Mouse (Mus musculus): ENCODE results near the gene Cltc. TPM values are rescaled to one million over a fixed set of nuclear protein-coding genes. Genes with fewer than 3 reads are reported as not detected.

Gene Cltc
- polyA plus RNA-seq, 1 experiment from 2014 or later: 149 TPM

DNA sequence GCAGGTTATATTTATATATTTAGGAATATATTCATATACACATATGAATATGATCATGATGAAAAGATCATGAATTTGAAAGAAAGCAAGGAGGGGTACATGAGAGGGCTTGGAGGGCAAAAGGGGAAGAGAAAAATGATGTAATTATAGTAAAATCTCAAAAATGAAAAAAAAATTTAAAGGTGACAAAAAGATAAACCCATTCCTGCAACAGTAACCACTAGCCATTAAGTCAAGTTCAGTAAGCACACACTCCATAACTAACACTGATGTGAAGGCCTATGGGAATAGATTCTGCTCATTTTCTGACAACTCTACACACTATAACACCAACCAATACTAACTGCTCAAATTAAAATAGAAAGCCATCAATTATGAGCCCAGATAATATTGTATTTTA lies 31.8 kb downstream of the Cltc start:
- no peaks in the 10 kb centered on the region for H3K27me3 ChIP-seq (replicated peaks; ENCODE audit: control insufficient read depth, insufficient read depth, low read length)
- no peak for ATAC-seq
- H3K36me3 ChIP-seq (ENCODE audit: control insufficient read depth, insufficient read depth): peaks cover 26% of the 10 kb centered on the region
- H3K4me1 ChIP-seq (replicated peaks; ENCODE audit: control insufficient read depth, insufficient read depth, low read length): no peaks in the 10 kb centered on the region
- no peak overlapping the region for H3K4me3 ChIP-seq (replicated peaks; ENCODE audit: low read length)
- H3K27ac ChIP-seq (ENCODE audit: low read length): no peak overlapping the region
- no peak overlapping the region for H3K4me2 ChIP-seq (ENCODE audit: low read length)
- no peak overlapping the region for H3K9ac ChIP-seq (replicated peaks; ENCODE audit: low read depth, low read length)
- no peaks in the 10 kb centered on the region for H3K9me3 ChIP-seq (ENCODE audit: control insufficient read depth, low read length)

DNA sequence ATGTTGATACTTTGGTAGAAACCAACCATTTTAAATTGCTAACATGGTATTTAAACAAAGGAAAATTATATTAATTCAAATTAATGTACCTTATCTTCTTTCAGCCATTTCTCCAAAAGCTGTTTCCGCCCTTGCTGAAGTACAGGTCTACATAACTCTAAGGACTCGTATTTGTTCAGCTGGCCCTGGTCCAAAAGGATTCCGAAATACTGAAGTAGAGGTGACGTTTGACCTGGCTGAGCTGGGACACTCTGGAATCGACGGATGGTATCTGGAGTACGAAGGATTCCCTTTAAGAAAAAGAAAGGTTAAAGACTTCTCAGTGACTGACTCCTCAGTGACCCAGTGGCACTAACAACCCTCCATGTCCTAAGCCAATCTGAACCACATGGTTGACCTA lies 32.4 kb downstream of the Cltc start:
- peaks cover 26% of the 10 kb centered on the region for H3K36me3 ChIP-seq (ENCODE audit: control insufficient read depth, insufficient read depth)
- H3K9me3 ChIP-seq (ENCODE audit: control insufficient read depth, low read length): no peaks in the 10 kb centered on the region
- H3K4me1 ChIP-seq (replicated peaks; ENCODE audit: control insufficient read depth, insufficient read depth, low read length): no peaks in the 10 kb centered on the region
- H3K4me3 ChIP-seq (replicated peaks; ENCODE audit: low read length): no peak overlapping the region
- no peak overlapping the region for H3K4me2 ChIP-seq (ENCODE audit: low read length)
- H3K27ac ChIP-seq (ENCODE audit: low read length): no peak overlapping the region
- no peak for ATAC-seq
- H3K9ac ChIP-seq (replicated peaks; ENCODE audit: low read depth, low read length): no peak overlapping the region
- 94% methylated on average over 7 of the region's 7 CpGs for WGBS
- H3K27me3 ChIP-seq (replicated peaks; ENCODE audit: control insufficient read depth, insufficient read depth, low read length): no peaks in the 10 kb centered on the region

DNA sequence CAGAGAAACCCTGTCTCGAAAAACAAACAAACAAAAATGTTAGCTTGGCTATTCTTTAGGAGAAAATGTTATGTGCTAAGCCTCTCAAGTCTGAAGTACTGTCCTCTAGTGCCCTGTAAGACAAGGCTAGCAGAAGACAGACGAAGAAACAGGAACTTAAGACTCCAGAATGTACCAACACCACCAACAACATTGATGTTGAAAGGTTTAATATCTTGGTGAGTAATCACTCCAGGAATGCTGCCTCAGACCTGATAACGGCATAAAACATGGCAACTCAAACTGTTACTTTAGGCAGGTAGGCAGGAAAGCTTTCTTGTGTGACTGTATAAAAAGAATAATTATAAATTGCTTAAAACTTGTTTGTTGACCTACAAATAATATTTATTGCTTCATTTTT lies 33.4 kb downstream of the Cltc start:
- no peaks in the 10 kb centered on the region for H3K9me3 ChIP-seq (ENCODE audit: control insufficient read depth, low read length)
- H3K9ac ChIP-seq (replicated peaks; ENCODE audit: low read depth, low read length): no peak overlapping the region
- no peak overlapping the region for H3K27ac ChIP-seq (ENCODE audit: low read length)
- 96% methylated on average over 3 of the region's 3 CpGs for WGBS
- H3K36me3 ChIP-seq (ENCODE audit: control insufficient read depth, insufficient read depth): peaks cover 35% of the 10 kb centered on the region
- H3K27me3 ChIP-seq (replicated peaks; ENCODE audit: control insufficient read depth, insufficient read depth, low read length): no peaks in the 10 kb centered on the region
- no peak for ATAC-seq
- H3K4me1 ChIP-seq (replicated peaks; ENCODE audit: control insufficient read depth, insufficient read depth, low read length): no peaks in the 10 kb centered on the region
- H3K4me2 ChIP-seq (ENCODE audit: low read length): no peak overlapping the region
- no peak overlapping the region for H3K4me3 ChIP-seq (replicated peaks; ENCODE audit: low read length)

DNA sequence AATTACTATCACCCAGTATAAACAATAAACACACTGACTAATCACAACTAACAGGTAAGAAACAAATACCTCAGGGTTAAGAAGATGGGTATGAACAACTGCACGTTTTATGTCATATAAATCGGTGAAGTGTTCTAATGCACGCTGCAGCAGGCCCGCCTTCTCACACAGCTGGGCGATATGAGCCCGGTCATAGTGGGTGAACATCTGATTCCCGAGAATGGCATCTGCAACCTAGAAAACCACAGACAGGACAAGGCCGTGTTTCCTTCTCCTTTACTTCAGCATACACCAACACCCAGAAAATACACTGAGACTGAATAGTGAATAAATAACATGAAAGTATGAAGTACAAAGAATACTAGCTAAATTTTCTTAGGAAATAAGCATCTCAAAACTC lies 38.0 kb downstream of the Cltc start:
- Histone ChIP-seq H3K27ac (ENCODE audit: low read length) (no peak overlapping the region), H3K4me2 (ENCODE audit: low read length) (no peak overlapping the region), H3K9ac (replicated peaks; ENCODE audit: low read depth, low read length) (no peak overlapping the region), H3K4me3 (replicated peaks; ENCODE audit: low read length) (no peak overlapping the region), H3K36me3 (ENCODE audit: control insufficient read depth, insufficient read depth) (peaks cover 31% of the 10 kb centered on the region), H3K27me3 (replicated peaks; ENCODE audit: control insufficient read depth, insufficient read depth, low read length) (no peaks in the 10 kb centered on the region), H3K9me3 (ENCODE audit: control insufficient read depth, low read length) (no peaks in the 10 kb centered on the region), H3K4me1 (replicated peaks; ENCODE audit: control insufficient read depth, insufficient read depth, low read length) (no peaks in the 10 kb centered on the region)
- ATAC-seq: no peak
- WGBS: 91% methylated on average over 8 of the region's 8 CpGs

DNA sequence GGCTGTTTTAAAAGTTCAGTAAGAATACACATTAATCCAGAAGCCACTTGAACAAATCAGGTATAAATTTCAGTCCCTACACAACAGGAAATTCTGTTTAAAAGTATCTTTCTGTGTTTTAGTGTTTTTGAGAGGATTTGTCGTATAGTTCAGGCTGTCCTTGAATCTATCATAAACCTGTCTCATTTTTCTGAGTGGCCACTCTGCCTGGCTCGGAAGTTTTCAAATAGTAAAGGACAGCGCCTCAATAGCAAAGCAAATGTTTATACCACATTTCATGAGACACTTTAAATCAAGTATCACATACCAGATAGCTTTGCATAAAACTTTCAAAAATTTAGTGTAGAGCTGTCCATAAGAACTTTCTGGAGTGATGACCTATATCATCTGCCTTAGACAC lies 39.0 kb downstream of the Cltc start:
- 95% methylated on average over 3 of the region's 3 CpGs for WGBS

DNA sequence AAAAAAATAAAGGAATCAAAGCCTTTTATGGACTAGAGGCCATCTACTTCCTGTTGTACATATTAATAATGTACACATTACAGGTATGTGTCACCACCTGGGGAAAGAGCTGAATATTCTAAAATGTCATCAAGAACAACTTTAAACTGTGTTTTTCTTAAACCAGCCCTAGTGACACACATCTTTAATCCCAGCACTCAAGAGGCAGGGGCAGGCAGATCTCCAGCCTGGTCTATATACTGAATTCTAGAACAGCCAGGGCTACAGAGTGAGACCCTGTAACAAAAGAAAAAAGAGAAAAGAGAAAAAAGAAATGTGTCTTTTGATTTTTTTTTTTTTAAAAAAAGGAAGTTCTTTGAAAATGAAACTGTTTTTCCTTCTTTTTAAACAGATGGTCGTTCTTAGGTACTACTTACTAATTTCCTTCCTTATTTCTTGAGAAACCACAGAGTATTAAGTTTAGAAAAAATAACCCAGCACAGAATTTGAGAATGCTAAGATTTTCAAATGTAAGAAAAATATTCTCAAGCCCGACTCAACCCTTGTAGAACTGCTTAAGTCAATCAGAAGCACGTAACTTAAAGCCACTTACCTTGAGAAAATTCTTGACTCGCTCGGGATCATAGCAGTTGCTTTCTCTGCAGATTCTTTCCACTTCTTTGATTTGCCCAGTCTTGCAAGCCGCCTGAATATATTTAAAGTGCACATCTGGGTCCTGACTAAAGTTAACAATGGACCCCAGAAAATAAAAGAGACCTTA lies 39.9 kb downstream of the Cltc start:
- Histone ChIP-seq H3K4me3 (replicated peaks; ENCODE audit: low read length) (no peak overlapping the region), H3K27ac (ENCODE audit: low read length) (no peak overlapping the region), H3K4me2 (ENCODE audit: low read length) (no peak overlapping the region), H3K9me3 (ENCODE audit: control insufficient read depth, low read length) (no peaks in the 10 kb centered on the region), H3K9ac (replicated peaks; ENCODE audit: low read depth, low read length) (no peak overlapping the region), H3K4me1 (replicated peaks; ENCODE audit: control insufficient read depth, insufficient read depth, low read length) (no peaks in the 10 kb centered on the region), H3K27me3 (replicated peaks; ENCODE audit: control insufficient read depth, insufficient read depth, low read length) (no peaks in the 10 kb centered on the region), H3K36me3 (ENCODE audit: control insufficient read depth, insufficient read depth) (peaks cover 25% of the 10 kb centered on the region)
- no peak for ATAC-seq
- 85% methylated on average over 6 of the region's 6 CpGs for WGBS

More for the DNA sequence above, 39.0 kb downstream of the Cltc start:
- Histone ChIP-seq H3K4me2 (ENCODE audit: low read length) (no peak overlapping the region), H3K4me1 (replicated peaks; ENCODE audit: control insufficient read depth, insufficient read depth, low read length) (no peaks in the 10 kb centered on the region), H3K9me3 (ENCODE audit: control insufficient read depth, low read length) (no peaks in the 10 kb centered on the region), H3K4me3 (replicated peaks; ENCODE audit: low read length) (no peak overlapping the region), H3K27ac (ENCODE audit: low read length) (no peak overlapping the region), H3K36me3 (ENCODE audit: control insufficient read depth, insufficient read depth) (peaks cover 27% of the 10 kb centered on the region), H3K9ac (replicated peaks; ENCODE audit: low read depth, low read length) (no peak overlapping the region), H3K27me3 (replicated peaks; ENCODE audit: control insufficient read depth, insufficient read depth, low read length) (no peaks in the 10 kb centered on the region)
- no peak for ATAC-seq

DNA sequence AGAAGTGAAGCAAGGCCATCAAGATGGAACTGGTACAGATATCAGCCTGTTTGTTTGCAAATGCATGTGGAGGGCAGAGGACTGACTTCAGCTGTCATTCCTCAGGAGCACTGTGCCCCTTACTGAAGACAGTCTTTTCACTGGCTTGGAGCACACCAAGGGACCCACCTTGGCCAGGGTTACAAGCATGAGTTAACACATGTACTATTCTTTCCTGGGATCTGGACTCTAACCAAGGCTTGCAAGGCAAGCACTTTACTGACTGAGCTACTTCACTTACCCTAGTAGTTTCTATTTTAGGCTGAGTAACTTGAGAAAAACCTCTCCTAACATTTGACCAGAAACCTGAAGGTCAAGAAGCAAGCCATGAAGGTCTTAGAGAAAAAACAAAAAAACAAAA lies 42.8 kb downstream of the Cltc start:
- Histone ChIP-seq H3K27me3 (replicated peaks; ENCODE audit: control insufficient read depth, insufficient read depth, low read length) (no peaks in the 10 kb centered on the region), H3K36me3 (ENCODE audit: control insufficient read depth, insufficient read depth) (peaks cover 26% of the 10 kb centered on the region), H3K9me3 (ENCODE audit: control insufficient read depth, low read length) (no peaks in the 10 kb centered on the region), H3K4me1 (replicated peaks; ENCODE audit: control insufficient read depth, insufficient read depth, low read length) (no peaks in the 10 kb centered on the region), H3K27ac (ENCODE audit: low read length) (no peak overlapping the region), H3K4me2 (ENCODE audit: low read length) (no peak overlapping the region), H3K4me3 (replicated peaks; ENCODE audit: low read length) (no peak overlapping the region), H3K9ac (replicated peaks; ENCODE audit: low read depth, low read length) (no peak overlapping the region)
- ATAC-seq: no peak

DNA sequence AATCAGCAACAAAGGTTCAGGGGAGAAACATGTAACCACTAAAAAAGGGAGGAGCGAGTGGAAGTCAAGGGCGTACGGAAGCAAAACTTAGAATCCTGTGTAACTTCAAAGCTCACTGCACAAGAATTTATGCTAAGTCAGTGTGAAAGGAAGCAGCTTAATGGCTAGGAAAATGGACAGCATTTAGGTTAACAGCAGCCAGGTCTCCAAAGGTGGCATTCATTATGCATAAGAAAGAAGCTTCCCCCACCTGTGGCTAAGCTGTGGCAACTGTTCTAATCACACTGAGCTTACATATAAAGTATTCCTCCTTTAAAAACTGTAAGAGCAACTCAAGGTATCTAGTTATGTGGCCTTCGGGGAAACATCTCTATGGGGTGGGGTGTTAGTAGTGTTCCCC lies 56.2 kb downstream of the Cltc start:
- Histone ChIP-seq H3K27me3 (replicated peaks; ENCODE audit: control insufficient read depth, insufficient read depth, low read length) (no peaks in the 10 kb centered on the region), H3K27ac (ENCODE audit: low read length) (no peak overlapping the region), H3K9ac (replicated peaks; ENCODE audit: low read depth, low read length) (no peak overlapping the region), H3K36me3 (ENCODE audit: control insufficient read depth, insufficient read depth) (peaks cover 50% of the 10 kb centered on the region), H3K9me3 (ENCODE audit: control insufficient read depth, low read length) (no peaks in the 10 kb centered on the region), H3K4me3 (replicated peaks; ENCODE audit: low read length) (no peak overlapping the region), H3K4me1 (replicated peaks; ENCODE audit: control insufficient read depth, insufficient read depth, low read length) (no peaks in the 10 kb centered on the region), H3K4me2 (ENCODE audit: low read length) (no peak overlapping the region)
- 94% methylated on average over 4 of the region's 4 CpGs for WGBS
- no peak for ATAC-seq

DNA sequence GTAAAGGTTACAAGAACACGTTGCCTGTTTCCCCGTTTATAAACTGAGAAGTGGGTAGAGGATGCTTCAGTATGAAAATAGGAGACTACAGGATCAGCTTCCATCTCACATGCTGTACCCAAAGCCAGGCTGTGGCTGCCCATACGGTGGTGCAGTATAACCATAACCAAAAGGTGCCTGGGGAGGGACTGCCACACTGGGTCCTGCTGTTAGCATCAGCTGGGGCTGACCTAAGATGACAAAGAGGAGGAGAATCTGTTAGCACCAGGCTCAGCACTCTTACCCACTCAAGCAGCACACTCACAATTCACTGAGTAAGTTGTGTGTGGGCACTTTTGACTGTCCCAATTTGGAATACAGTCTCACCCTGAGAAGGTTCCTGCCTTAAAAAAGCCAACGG lies 61.9 kb downstream of the Cltc start:
- Histone ChIP-seq H3K9ac (replicated peaks; ENCODE audit: low read depth, low read length) (no peak overlapping the region), H3K4me3 (replicated peaks; ENCODE audit: low read length) (no peak overlapping the region), H3K27ac (ENCODE audit: low read length) (no peak overlapping the region), H3K27me3 (replicated peaks; ENCODE audit: control insufficient read depth, insufficient read depth, low read length) (no peaks in the 10 kb centered on the region), H3K36me3 (ENCODE audit: control insufficient read depth, insufficient read depth) (peaks cover 17% of the 10 kb centered on the region), H3K9me3 (ENCODE audit: control insufficient read depth, low read length) (no peaks in the 10 kb centered on the region), H3K4me2 (ENCODE audit: low read length) (no peak overlapping the region), H3K4me1 (replicated peaks; ENCODE audit: control insufficient read depth, insufficient read depth, low read length) (no peaks in the 10 kb centered on the region)
- no peak for ATAC-seq
- WGBS: 68% methylated on average over 4 of the region's 4 CpGs

DNA sequence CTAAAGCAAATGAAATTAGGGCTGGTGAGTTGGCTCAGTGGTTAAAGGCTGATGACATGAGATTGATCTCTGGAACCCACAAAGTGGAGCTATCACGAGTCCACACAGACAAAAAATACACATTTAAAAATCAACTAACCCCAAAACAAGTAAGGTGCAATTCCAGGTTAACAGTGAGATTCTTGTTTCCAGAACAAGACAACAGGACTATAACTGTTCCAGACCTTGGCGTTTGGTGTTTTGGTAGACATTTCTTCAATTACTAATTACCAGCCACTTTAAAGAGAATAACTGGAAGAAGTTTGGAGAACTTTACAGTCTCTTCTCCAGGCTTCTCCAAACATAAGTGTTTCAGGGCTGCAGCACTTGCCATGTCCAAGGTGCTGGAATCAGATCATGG lies 64.8 kb downstream of the Cltc start:
- Histone ChIP-seq H3K27me3 (replicated peaks; ENCODE audit: control insufficient read depth, insufficient read depth, low read length) (no peaks in the 10 kb centered on the region), H3K4me1 (replicated peaks; ENCODE audit: control insufficient read depth, insufficient read depth, low read length) (no peaks in the 10 kb centered on the region), H3K36me3 (ENCODE audit: control insufficient read depth, insufficient read depth) (peaks cover 12% of the 10 kb centered on the region), H3K27ac (ENCODE audit: low read length) (no peak overlapping the region), H3K4me3 (replicated peaks; ENCODE audit: low read length) (no peak overlapping the region), H3K4me2 (ENCODE audit: low read length) (no peak overlapping the region), H3K9ac (replicated peaks; ENCODE audit: low read depth, low read length) (no peak overlapping the region), H3K9me3 (ENCODE audit: control insufficient read depth, low read length) (no peaks in the 10 kb centered on the region)
- ATAC-seq: no peak
- WGBS: 97% methylated on average over 2 of the region's 2 CpGs
